Mouse (Mus musculus): ENCODE measurements around the gene Rnft2. TPM values are rescaled to one million over a fixed set of nuclear protein-coding genes. Genes with fewer than 3 reads are reported as not detected.

The Rnft2 gene
- total RNA-seq, 2 experiments from 2014 or later, result 64.3 to 67.7 TPM

DNA sequence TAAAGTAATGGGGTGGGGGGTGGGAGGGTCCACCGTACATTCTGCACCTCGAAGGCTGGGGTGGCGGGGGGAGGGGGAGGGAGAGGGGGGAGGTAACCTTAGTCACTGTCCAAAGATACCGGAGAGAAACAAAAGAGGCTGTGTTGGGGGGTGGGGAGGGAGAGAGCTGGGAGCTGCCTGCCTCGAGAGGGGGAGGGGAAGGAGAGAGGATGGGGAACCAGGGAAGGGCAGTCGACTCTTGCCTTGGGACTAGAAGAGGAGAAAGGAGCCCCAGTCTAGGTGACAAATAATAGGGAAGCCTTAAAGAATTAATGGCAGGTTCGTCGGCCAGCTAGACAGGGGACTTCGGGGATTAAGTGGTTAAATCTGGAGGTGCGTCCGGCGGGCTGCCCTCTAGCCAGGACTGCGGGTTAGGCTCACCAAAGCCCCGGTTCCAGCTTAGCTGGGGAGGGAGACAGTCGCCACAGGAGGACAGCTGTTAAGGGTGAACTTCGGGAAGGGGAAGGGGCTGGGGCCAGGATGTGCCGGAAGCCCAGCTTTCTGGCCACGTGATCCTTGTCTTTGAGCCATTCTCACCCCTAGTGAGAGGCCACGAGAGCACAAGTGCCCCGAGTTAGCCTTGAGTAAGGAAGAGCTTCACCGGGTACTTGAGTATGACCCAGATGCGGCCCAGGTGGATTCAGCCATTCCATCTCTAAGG is 70.5 kb downstream of the Rnft2 start:
- DNase-seq (ENCODE audit: low spot score in 2 of 2), result no peak

DNA sequence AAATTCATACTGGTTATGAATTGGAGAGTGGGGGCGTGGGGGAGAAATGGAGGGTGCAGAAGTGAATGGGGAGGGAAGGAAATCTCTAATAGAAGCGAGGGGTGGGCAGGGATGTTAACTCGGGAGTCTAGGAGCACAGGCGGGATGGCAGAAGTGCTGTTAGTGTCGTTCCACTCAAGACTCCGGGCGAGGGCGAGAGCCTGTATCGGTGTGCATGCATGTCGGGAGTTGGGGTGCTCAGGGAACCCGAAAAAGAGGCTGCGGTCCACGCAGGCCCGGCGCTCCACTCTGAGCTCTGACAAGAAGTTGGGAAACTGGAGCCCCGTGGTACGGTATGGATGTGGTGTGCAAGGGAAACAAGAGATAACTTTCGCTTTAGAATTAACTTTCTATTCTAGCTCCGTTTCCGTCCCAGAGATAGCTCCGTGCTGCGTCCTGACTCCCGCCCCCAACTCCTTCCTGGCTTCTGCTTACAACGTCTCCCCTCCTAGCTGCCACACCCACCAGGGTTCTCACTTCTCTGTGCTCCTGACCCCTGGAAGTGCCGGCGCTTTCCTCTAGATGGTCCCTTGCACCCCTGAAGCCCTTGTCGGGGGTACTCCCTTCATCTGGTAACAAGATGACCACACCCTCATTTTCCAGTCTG is 72.7 kb downstream of the Rnft2 start:
- DNase-seq (ENCODE audit: low spot score in 2 of 2), result no peak

GRCm38 (mm10) chr5:118171665-118172064 is 73.3 kb downstream of the Rnft2 start:
- peak; percentile 48 to 78 for DNase-seq (ENCODE audit: low spot score in 2 of 2)

GRCm38 (mm10) chr5:118170888-118171529 is 73.9 kb downstream of the Rnft2 start:
- DNase-seq (ENCODE audit: low spot score in 2 of 2), result peak in 1 of 2 experiments; percentile 45

DNA sequence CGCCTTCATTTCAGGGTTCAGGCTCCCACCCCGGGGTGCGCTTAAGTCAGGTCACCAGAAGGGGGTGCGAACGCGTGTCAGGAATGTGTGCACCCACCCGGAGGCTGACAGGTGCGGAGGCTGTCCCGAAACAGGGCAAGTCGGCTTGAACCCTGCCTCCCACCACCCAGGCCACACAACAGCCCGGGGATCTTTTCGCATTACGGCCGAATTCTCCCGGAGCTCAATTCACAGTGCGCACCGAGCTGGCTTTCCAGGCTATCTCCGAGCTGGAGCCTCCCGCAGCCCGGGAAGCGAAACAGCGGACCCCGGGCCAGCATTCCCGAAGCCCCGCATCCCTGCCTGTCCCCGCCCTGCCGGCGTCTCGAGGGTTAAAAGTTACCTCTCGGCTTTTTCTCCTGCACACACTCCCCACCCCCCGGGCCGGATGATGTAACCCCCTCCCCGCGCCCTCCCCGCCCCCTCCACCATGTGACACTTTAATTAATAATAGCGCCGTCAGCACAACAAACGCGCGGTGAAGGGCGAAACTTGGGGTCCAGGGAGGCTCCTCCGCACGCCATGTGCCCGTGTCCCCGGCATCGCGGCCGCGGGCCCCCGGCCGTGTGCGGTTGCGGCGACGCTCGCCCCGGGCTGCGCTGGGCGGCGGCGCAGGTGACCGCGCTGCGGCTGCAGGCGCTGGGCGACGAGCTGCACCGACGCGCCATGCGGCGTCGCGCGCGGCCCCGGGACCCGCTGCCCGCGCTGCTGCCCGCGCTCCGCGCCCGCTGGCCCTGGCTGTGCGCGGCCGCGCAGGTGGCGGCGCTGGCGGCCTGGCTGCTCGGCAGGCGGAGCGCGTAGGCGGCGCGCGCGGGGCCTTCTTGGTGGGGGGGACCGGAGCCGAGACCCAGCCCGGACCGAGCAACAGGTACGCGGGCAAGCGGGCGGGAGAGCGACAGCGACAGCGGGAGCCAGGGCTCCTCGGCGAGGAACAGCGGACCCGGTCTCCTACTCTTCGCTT is 75.4 kb downstream of the Rnft2 start:
- peak in 1 of 2 experiments; percentile 36 for DNase-seq (ENCODE audit: low spot score in 2 of 2)

DNA sequence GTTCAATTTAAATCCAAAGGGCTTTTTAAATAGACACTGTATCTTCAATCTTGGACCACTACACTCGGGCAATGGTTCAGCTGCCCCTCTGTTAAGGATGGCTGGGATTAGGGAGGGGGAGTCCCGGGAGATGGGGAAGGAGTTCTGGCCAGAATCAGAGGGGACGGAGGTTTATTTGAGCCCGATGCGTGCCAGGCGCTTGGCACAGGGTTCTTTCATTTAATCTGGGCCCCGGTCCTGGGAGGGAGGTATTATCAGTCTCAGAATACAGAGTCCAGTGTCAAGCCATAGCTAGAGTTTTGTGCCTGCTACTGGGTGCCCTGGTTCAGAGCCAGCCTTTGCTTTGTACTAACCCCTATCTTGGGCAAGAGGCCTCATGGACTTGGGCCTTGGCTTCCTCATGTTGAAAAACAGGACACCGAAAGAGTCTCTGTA is 77.3 kb downstream of the Rnft2 start:
- DNase-seq (ENCODE audit: low spot score in 2 of 2), result peak in 1 of 2 experiments; percentile 63

DNA sequence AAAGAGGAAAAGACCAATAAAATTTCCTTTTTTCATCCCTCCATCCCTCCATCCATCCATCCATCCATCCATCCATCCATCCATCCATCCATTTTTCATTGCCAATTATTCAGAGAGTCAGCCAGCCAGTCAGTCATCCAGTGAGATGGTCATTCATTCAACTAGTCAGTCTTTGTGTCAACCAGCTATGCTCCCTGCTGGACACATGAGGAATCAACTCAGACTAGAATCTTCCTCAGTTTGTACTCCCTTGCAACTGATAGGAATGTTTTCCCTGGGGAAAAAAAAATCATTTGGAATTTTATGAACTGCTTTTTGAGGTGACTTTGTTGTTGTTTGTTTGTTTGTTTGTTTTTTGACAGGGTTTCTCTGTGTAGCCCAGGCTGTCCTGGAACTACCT is 79.5 kb downstream of the Rnft2 start:
- DNase-seq (ENCODE audit: low spot score in 2 of 2), result no peak

DNA sequence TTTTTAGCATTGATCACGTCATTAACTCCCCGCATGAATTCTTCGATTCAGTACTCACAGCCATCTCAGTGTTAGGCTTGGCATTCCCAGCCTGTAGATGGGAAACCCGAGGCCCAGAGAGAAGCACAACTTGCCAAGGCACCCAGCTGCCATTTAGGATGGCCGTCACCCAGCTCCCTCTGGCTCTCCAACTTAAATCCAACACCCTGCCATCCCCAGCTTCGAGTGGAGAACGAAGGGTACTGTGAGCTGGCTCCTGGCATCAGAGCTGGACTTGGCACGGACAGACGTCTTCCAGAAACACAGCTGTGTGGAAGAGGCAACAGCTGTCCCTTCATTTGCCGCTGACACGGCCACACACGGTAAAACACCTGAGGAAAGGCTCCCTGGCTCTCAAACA is 80.3 kb downstream of the Rnft2 start, which contains the start of gene Hrk:
Hrk (plus strand) TSS at position 68 of the 400 bp plus-strand sequence.
- no peak for DNase-seq (ENCODE audit: low spot score in 2 of 2)

DNA sequence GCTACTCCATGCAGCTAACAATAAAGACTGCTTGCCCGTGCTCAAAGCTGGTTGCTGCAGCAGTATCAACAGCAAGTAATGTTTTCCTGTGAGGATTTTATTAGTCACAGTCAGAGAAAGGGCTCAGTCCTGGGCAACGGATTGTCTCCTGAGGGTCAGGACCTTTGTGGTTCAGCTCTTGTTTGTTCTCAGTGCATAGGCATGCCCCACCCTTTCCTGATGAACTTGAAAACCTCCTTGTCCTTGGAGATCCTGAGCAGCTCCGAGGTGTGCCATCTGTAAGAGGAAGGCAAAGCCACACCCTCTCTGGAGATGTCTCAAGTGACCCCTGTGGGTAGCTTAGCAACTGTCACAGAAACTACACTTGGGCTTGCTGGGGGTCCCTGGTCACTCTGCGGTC is 84.2 kb downstream of the Rnft2 start:
- no peak for DNase-seq (ENCODE audit: low spot score in 2 of 2)

DNA sequence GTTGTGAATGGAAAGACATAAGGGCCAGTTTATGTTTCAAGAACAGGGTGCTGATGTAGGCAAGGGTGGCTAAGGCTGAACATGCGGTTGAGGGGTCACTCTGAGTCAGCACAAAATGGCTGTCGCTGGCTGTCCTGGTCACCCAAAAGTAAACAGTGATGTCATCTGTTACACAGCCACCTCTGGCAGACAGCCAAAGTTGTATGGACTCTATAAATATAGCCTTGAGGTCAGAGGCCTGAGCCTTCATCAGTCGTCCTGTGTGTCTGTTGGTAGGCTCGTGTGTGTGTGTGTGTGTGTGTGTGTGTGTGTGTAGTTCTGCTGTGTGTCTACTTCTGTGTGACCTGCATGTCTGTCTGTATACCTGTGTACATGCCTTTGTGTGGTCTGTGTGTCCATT is 87.9 kb downstream of the Rnft2 start:
- DNase-seq (ENCODE audit: low spot score in 2 of 2), result no peak

GRCm38 (mm10) chr5:118155565-118155947 is 89.4 kb downstream of the Rnft2 start:
- no peak for DNase-seq (ENCODE audit: low spot score in 2 of 2)

DNA sequence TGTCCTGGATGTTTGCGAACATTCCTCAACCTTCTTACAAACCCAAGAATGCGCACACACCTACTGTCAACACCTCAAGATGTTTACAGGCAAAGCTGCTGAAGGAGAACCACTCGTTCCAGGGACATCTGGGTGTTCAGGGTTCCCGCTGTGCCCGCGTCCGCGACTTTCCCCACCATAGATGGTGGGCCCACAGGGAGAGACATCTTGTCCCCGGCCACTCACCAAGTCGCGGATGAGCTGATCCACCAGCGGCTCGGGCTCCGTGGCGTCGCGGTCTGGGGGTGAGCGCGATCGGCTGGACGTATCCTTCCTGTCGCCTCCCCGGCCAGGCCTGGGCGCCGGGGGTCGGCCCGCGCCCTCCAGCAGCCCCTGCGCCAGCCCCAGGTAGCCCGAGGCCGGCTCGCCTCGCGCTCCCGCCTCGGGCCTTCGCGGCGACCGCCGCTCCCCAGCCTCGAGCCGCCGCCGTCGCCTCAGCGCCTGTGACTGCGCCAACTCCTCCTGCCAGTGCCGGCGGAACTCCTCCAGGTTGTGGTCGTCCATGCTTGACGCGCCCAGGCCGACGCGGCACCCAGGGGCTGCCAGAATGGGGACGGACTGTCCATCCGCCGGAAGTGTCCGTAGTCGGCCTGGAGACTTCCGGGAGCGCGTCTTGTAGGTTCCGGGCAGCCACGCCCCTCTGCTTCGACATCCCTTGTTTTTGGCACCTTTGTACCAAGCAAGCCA is 89.9 kb downstream of the Rnft2 start, which contains the start of gene Fbxw8:
Fbxw8 (minus strand) TSS at position 626 of the 726 bp plus-strand sequence.
- peak; percentile 72 to 83 for DNase-seq (ENCODE audit: low spot score in 2 of 2)

DNA sequence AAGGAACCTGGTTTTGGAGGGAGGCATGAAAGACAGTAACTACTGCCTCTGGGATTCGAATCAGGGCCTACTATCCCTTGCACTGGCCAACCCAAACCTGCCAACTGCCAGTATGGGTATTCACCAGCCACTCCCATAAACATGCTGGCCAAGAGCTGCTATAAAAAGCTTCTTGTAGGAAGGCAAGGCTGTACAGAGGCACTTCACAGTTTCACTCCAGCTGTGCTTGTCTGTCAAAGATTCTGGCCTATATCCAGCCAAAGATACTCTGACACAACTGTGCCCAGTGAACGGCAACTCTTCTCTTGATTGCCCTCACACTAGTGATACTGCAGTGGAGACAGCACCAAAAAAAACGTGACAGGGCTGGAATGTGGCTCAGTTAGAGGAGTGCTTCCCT is 95.2 kb downstream of the Rnft2 start:
- no peak for DNase-seq (ENCODE audit: low spot score in 2 of 2)

GRCm38 (mm10) chr5:118147264-118147663 is 97.7 kb downstream of the Rnft2 start:
- no peak for DNase-seq (ENCODE audit: low spot score in 2 of 2)

- peak in 1 of 2 experiments; percentile 47 for DNase-seq (ENCODE audit: low spot score in 2 of 2)
Measured at GRCm38 (mm10) chr5:118145999-118146679, 98.8 kb downstream of the Rnft2 start.

DNA sequence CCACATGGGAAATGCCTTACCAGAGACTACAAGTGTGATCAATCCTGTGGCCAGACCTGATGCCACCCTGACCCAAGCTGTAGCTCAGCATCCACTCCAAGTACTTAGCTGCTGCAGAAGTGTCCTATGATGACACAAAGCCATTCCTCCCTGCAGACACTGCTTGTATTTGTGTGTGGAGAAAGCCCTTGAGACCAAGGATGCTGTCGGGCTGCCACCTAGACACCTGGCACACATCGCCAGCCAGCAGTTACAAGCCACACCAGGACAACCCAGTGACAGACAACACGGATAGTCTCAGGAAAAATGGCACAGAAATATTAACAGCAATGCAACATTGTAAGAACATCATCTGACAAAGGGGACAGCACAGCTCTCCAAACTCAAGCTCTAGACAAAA is 99.5 kb downstream of the Rnft2 start:
- DNase-seq (ENCODE audit: low spot score in 2 of 2), result no peak

DNA sequence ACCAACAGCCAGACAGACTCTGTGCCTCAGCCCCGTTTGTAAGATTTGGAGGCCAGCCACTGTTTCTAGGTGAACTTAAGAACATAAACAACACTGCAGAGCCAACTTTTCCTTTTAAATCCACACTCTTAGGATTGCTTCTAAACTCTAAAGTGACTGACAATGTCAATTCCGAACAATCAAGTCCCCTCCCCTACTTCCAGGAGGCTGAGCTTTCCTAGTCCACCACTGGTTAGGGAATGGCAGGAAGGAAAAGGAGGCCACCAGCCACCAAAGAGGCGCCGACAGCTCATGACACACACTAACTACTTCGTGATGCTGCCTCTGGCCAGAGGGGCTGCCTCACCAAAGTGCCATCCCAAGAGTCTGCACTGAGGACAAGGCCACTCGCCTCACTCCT is 100.1 kb downstream of the Rnft2 start:
- no peak for DNase-seq (ENCODE audit: low spot score in 2 of 2)

GRCm38 (mm10) chr5:118144327-118144726 is 100.6 kb downstream of the Rnft2 start:
- DNase-seq (ENCODE audit: low spot score in 2 of 2), result no peak

GRCm38 (mm10) chr5:118143211-118144026 is 101.5 kb downstream of the Rnft2 start:
- DNase-seq (ENCODE audit: low spot score in 2 of 2), result no peak
